Mouse (Mus musculus) E14TG2a.4 (cell line): ENCODE results near the gene Ndrg3.

Source experiments
- H3K27me3 ChIP-seq: 2 replicates; pipeline ENCODE4 v1.6.1; 2014; ENCODE audit warnings: low read length, control low read depth; ENCODE audit not compliant: insufficient read depth
- H3K36me3 ChIP-seq: 2 replicates; pipeline ENCODE4 v1.6.1; 2014; ENCODE audit warnings: low read length, control low read depth; ENCODE audit not compliant: insufficient read depth
- H3K4me1 ChIP-seq: replicated peaks from 2 replicates; pipeline ENCODE4 v1.6.1; 2014; ENCODE audit warnings: low read depth, low read length, control low read depth
- H3K4me3 ChIP-seq: replicated peaks from 2 replicates; pipeline ENCODE4 v1.5.1; 2014; ENCODE audit warnings: mild to moderate bottlenecking, low read length
- H3K9me3 ChIP-seq: 2 replicates; pipeline ENCODE4 v1.6.1; 2014; ENCODE audit warnings: low read length, control low read depth
- CTCF ChIP-seq: conservative IDR thresholded peaks from 2 replicates; pipeline ENCODE4 v1.5.1; 2014; ENCODE audit warnings: low read length
- NANOG ChIP-seq: IDR thresholded peaks from 2 replicates; pipeline ENCODE4 v1.6.1; 2014; ENCODE audit warnings: borderline replicate concordance, low read length, mixed read lengths
- POU5F1 ChIP-seq: IDR thresholded peaks from 2 replicates; pipeline ENCODE4 v1.6.1; 2014; ENCODE audit warnings: low read length, borderline replicate concordance

Ndrg3 gene

GRCm38 (mm10) chr2:156882431-156883001 lies 109.3 kb downstream of the Ndrg3 start:
- no peak for TF ChIP-seq POU5F1
- TF ChIP-seq CTCF: no peak
- no peak for TF ChIP-seq NANOG
- Histone ChIP-seq H3K4me1 (peaks cover 14% of the 10 kb centered on the region), H3K27me3 (no peaks in the 10 kb centered on the region)

GRCm38 (mm10) chr2:156879541-156879940 lies 112.3 kb downstream of the Ndrg3 start:
- Histone ChIP-seq H3K4me1 (peaks cover 24% of the 10 kb centered on the region), H3K9me3 (no peaks in the 10 kb centered on the region), H3K27me3 (no peaks in the 10 kb centered on the region), H3K4me3 (no peak overlapping the region), H3K36me3 (peaks cover 10% of the 10 kb centered on the region)
- no peak for TF ChIP-seq CTCF
- TF ChIP-seq POU5F1: no peak
- TF ChIP-seq NANOG: no peak

More at GRCm38 (mm10) chr2:156882431-156883001, 109.3 kb downstream of the Ndrg3 start:
- no peaks in the 10 kb centered on the region for H3K9me3 ChIP-seq
- no peaks in the 10 kb centered on the region for H3K36me3 ChIP-seq
- no peak overlapping the region for H3K4me3 ChIP-seq

- no peaks in the 10 kb centered on the region for H3K9me3 ChIP-seq
- H3K4me1 ChIP-seq: peaks cover 30% of the 10 kb centered on the region
- H3K36me3 ChIP-seq: peaks cover 28% of the 10 kb centered on the region
- no peaks in the 10 kb centered on the region for H3K27me3 ChIP-seq
- no peak overlapping the region for H3K4me3 ChIP-seq
- no peak for TF ChIP-seq CTCF
- TF ChIP-seq POU5F1: no peak
- TF ChIP-seq NANOG: no peak
Observed at GRCm38 (mm10) chr2:156877726-156878125, 114.1 kb downstream of the Ndrg3 start.
